Mouse (Mus musculus): Measurements from ENCODE around the gene Adh6a.

- TF ChIP-seq CTCF (IDR thresholded peaks at IDR 0.05; ENCODE audit: borderline replicate concordance, control insufficient read depth, extremely low read depth, insufficient read depth, low read length, poor library complexity) (no peak), POLR2A (IDR thresholded peaks at IDR 0.05; ENCODE audit: control insufficient read depth, extremely low read depth, insufficient read depth, low read length, poor library complexity) (no peak)
These were observed 30.5 kb upstream of the Adh6a start for GRCm38 (mm10) chr3:138282556-138282955.
